Mouse (Mus musculus) hindbrain, embryonic 11.5 days (tissue): Measurements from ENCODE around the gene Plxdc1. TPM values are rescaled to one million over a fixed set of nuclear protein-coding genes. Genes with fewer than 3 reads are reported as not detected.
A peak's percentile ranks its signal among the peaks of the same experiment; 100 is the strongest.

ENCODE experiments used
- ATAC-seq: fragments of 200-750 bp; cut with Nextera tagmentation; 2 replicates; pipeline ENCODE4 v1.8.0; 2017; ENCODE audit warnings: mild to moderate bottlenecking, moderate TSS enrichment, moderate library complexity; ENCODE audit not compliant: low FRiP score
- DNase-seq: peaks from one replicate; pipeline ENCODE4 v3.0.0-alpha.2; 2015; ENCODE audit warnings: low spot score
- H3K27ac ChIP-seq: fragments of 300-500 bp; sonication (generic); 2 replicates; pipeline ENCODE4 v1.5.1; 2014; ENCODE audit warnings: mild to moderate bottlenecking, low read depth, low read length
- H3K27me3 ChIP-seq: fragments of 300-500 bp; sonication (generic); 2 replicates; pipeline ENCODE4 v1.6.1; 2014; ENCODE audit warnings: mild to moderate bottlenecking, low read length, moderate library complexity, mixed read lengths; ENCODE audit not compliant: control insufficient read depth, insufficient read depth
- H3K36me3 ChIP-seq: fragments of 300-500 bp; sonication (generic); 2 replicates; pipeline ENCODE4 v1.6.1; 2014; ENCODE audit warnings: mild to moderate bottlenecking, low read length, moderate library complexity, mixed read lengths; ENCODE audit not compliant: control insufficient read depth, insufficient read depth
- H3K4me1 ChIP-seq: fragments of 300-500 bp; sonication (generic); replicated peaks from 2 replicates; pipeline ENCODE4 v1.6.1; 2014; ENCODE audit warnings: low read length, mixed read lengths; ENCODE audit not compliant: control insufficient read depth, insufficient read depth
- H3K4me2 ChIP-seq: fragments of 300-500 bp; sonication (generic); replicated peaks from 2 replicates; pipeline ENCODE4 v1.6.1; 2014; ENCODE audit warnings: mild to moderate bottlenecking, low read depth, low read length
- H3K4me3 ChIP-seq: fragments of 300-500 bp; sonication (generic); 2 replicates; pipeline ENCODE4 v1.5.1; 2014; ENCODE audit warnings: low read depth, low read length
- H3K9ac ChIP-seq: fragments of 300-500 bp; sonication (generic); 2 replicates; pipeline ENCODE4 v1.6.1; 2014; ENCODE audit warnings: low read depth, low read length
- H3K9me3 ChIP-seq: fragments of 300-500 bp; sonication (generic); 2 replicates; pipeline ENCODE4 v1.6.1; 2016; ENCODE audit warnings: low read length; ENCODE audit not compliant: control insufficient read depth
- WGBS: fragments of 180-500 bp; shearing (Covaris S2); extraction: QIAGEN DNeasy Blood & Tissue Kit; methylation state at CpG from one replicate; pipeline ENCODE4 v1.1.7; 2014; 5-methylcytosine and 5-hydroxymethylcytosine counted together
- polyA plus RNA-seq: library from polyadenylated mRNA; unstranded; fragments of >200 nt; fragmentation: Nextera tagmentation; extraction: Ambion mirVana; gene quantifications from 2 replicates; pipeline ENCODE4 v1.2.1, GENCODE M21; 2014

The Plxdc1 gene
- polyA plus RNA-seq, 1 experiment from 2014 or later, result 0.28 TPM

GRCm38 (mm10) chr11:98019883-98020610 lies 33.8 kb upstream of the Plxdc1 start:
- peak overlapping the region; percentile 25 for H3K4me2 ChIP-seq
- no peak overlapping the region; the same call in 1 of the 2 replicates for H3K4me3 ChIP-seq
- H3K27ac ChIP-seq, result peak overlapping the region; percentile 65
- no peaks in the 10 kb centered on the region for H3K9me3 ChIP-seq
- DNase-seq (no peak), ATAC-seq (no peak)
- H3K9ac ChIP-seq, result peak overlapping the region; percentile 24; the same call in 1 of the 2 replicates
- H3K4me1 ChIP-seq, result peaks cover 21% of the 10 kb centered on the region
- WGBS, result 36% methylated on average over 8 of the region's 8 CpGs
- H3K36me3 ChIP-seq, result 0 out of 2 replicates have a peak, but pooled peaks cover 4% of the 10 kb centered on the region
- no peaks in the 10 kb centered on the region for H3K27me3 ChIP-seq

- H3K9me3 ChIP-seq, result no peaks in the 10 kb centered on the region
- peaks cover 21% of the 10 kb centered on the region for H3K4me1 ChIP-seq
- DNase-seq, result no peak
- no peak for ATAC-seq
- H3K27ac ChIP-seq, result peak overlapping the region; percentile 65; the same call in 1 of the 2 replicates
- no peak overlapping the region for H3K4me3 ChIP-seq
- 0 out of 2 replicates have a peak, but pooled peaks cover 4% of the 10 kb centered on the region for H3K36me3 ChIP-seq
- H3K27me3 ChIP-seq, result no peaks in the 10 kb centered on the region
- 27% methylated on average over 10 of the region's 10 CpGs for WGBS
- H3K4me2 ChIP-seq, result no peak overlapping the region
- H3K9ac ChIP-seq, result peak overlapping the region; percentile 24; the same call in 1 of the 2 replicates
These were observed 32.8 kb upstream of the Plxdc1 start for GRCm38 (mm10) chr11:98018858-98019641.

GRCm38 (mm10) chr11:98018222-98018621 lies 32.0 kb upstream of the Plxdc1 start:
- no peaks in the 10 kb centered on the region for H3K27me3 ChIP-seq
- 0 out of 2 replicates have a peak, but pooled peaks cover 4% of the 10 kb centered on the region for H3K36me3 ChIP-seq
- H3K27ac ChIP-seq, result no peak overlapping the region
- ATAC-seq (no peak), DNase-seq (no peak)
- H3K9ac ChIP-seq, result no peak overlapping the region
- H3K9me3 ChIP-seq, result no peaks in the 10 kb centered on the region
- no peak overlapping the region for H3K4me3 ChIP-seq
- WGBS, result 75% methylated on average over 6 of the region's 6 CpGs
- H3K4me2 ChIP-seq, result no peak overlapping the region
- H3K4me1 ChIP-seq, result peaks cover 20% of the 10 kb centered on the region

DNA sequence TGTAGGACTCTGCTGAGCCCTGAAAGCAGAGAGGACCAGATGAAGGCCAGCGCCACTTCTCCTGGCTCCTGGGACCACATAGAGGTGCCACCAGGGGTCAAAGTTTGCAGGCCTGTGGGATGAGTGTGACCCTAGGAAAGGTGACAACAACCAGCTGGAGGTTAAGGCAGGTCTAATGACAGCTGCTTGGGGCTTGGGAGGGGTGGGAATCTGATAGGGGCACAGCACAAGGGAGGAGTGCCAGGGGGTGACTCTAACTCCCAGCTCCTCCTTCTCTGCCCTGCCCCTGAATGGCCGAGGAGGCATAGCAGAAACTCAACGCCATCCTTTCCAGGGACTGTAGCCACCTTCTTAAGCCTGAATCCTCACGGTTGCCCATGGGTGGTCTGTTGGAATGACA lies 30.6 kb upstream of the Plxdc1 start:
- H3K4me1 ChIP-seq, result peaks cover 16% of the 10 kb centered on the region
- H3K4me3 ChIP-seq, result no peak overlapping the region
- no peak overlapping the region for H3K4me2 ChIP-seq
- 0 out of 2 replicates have a peak, but pooled peaks cover 4% of the 10 kb centered on the region for H3K36me3 ChIP-seq
- H3K27me3 ChIP-seq, result no peaks in the 10 kb centered on the region
- no peak overlapping the region for H3K27ac ChIP-seq
- WGBS, result 81% methylated on average over 4 of the region's 4 CpGs
- no peak overlapping the region for H3K9ac ChIP-seq
- H3K9me3 ChIP-seq, result no peaks in the 10 kb centered on the region
- ATAC-seq (no peak), DNase-seq (no peak)

DNA sequence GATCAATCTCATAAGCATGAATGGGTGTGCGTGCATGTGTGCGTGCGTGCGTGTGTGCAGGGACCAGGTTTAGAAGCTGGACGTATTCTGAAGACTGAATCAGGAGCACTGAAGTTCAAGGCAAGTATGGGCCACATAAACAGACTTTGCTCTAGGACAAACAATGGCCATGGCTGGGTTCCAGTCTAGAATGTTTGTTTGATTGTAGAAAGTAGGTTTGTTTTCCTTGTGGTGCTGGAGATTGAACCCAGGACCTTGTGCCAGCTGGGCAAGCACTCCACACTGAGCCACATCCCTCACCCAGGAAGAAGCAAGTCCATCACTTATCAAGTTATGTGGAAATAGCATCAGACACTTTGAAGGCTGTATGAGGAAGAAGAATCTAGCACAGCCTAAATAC lies 29.9 kb upstream of the Plxdc1 start:
- Histone ChIP-seq H3K27me3 (no peaks in the 10 kb centered on the region), H3K4me2 (no peak overlapping the region), H3K4me1 (peaks cover 14% of the 10 kb centered on the region), H3K4me3 (no peak overlapping the region), H3K9me3 (no peaks in the 10 kb centered on the region), H3K9ac (no peak overlapping the region), H3K36me3 (0 out of 2 replicates have a peak, but pooled peaks cover 4% of the 10 kb centered on the region), H3K27ac (no peak overlapping the region)
- ATAC-seq, result no peak
- WGBS, result 96% methylated on average over 5 of the region's 5 CpGs
- no peak for DNase-seq

GRCm38 (mm10) chr11:98012831-98013230 lies 26.6 kb upstream of the Plxdc1 start:
- H3K4me1 ChIP-seq, result no peaks in the 10 kb centered on the region
- whole genome bisulfite sequencing, result 85% methylated on average over 10 of the region's 10 CpGs
- H3K36me3 ChIP-seq, result 0 out of 2 replicates have a peak, but pooled peaks cover 4% of the 10 kb centered on the region
- DNase-seq, result no peak
- H3K27me3 ChIP-seq, result no peaks in the 10 kb centered on the region
- H3K4me2 ChIP-seq, result no peak overlapping the region
- no peak overlapping the region for H3K4me3 ChIP-seq
- no peak overlapping the region for H3K9ac ChIP-seq
- H3K9me3 ChIP-seq, result no peaks in the 10 kb centered on the region
- H3K27ac ChIP-seq, result no peak overlapping the region
- no peak for ATAC-seq

- no peaks in the 10 kb centered on the region for H3K4me1 ChIP-seq
- DNase-seq (no peak), ATAC-seq (no peak)
- 61% methylated on average over 7 of the region's 9 CpGs for WGBS
- no peak overlapping the region for H3K27ac ChIP-seq
- H3K9me3 ChIP-seq, result no peaks in the 10 kb centered on the region
- H3K36me3 ChIP-seq, result no peaks in the 10 kb centered on the region
- no peak overlapping the region for H3K4me3 ChIP-seq
- no peak overlapping the region for H3K4me2 ChIP-seq
- H3K27me3 ChIP-seq, result no peaks in the 10 kb centered on the region
- no peak overlapping the region for H3K9ac ChIP-seq
These were observed 25.5 kb upstream of the Plxdc1 start for GRCm38 (mm10) chr11:98011716-98012115.

DNA sequence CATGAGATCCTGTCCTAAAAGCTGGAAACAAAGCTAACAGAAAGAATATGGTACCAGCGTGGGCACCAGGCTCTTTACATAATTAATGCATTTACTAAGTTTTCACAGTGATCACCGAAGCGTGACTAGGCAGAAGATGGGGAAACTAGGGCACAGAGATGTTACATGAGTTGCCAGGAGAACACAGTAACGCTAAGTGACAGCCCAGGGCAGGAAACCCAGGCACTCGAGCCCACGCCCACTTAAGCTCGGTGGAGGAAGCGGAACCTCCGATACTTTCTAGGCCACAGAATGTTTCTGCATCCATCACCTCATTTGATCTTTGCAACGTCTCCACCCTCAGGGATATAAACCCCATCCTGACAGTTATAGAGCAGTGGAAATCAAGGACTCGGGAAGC lies 21.8 kb upstream of the Plxdc1 start:
- Histone ChIP-seq H3K9me3 (no peaks in the 10 kb centered on the region), H3K4me3 (no peak overlapping the region), H3K9ac (no peak overlapping the region), H3K36me3 (no peaks in the 10 kb centered on the region), H3K4me1 (0 out of 2 replicates have a peak, but pooled peaks cover 2% of the 10 kb centered on the region), H3K27me3 (no peaks in the 10 kb centered on the region), H3K4me2 (no peak overlapping the region), H3K27ac (no peak overlapping the region)
- 87% methylated on average over 11 of the region's 11 CpGs for WGBS
- ATAC-seq (no peak), DNase-seq (no peak)
